ENCODE assay signal across 23 mouse cellular contexts in the genomic region with DNA sequence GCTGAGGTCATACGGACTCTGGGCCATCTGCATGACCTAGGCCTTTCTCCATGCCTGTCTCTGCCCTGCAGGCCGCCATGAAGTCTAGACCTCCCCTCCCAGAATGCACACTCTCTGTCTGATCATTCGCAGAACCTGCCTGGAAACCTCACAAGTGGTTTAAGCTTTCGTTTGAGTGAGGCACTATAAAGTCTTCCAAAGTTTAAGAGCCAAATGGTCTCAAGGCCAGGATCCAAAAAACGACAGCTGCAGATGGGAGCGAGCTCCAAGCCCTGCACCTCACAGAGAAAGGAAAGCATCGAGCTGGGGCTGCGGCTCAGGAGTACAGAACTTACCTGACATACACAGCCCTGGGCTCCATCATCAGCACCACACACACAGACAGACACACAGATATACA. TPM values are rescaled to one million over a fixed set of nuclear protein-coding genes. Genes with fewer than 3 reads are reported as not detected.
DNase-seq lines count a peak whose midpoint lies in the region; ATAC-seq and TF ChIP-seq lines count a peak whose summit lies in the region.
"Had no signal": no experiment of that assay in that cellular context is flagged by ENCODE, and none has a peak within 500 bp of the region (broad histone marks: within the 10 kb centered on the region; RNA-seq: fewer than 3 reads in every experiment).

No protein-coding gene starts in this region.

- no peak overlapping the region for H3K27ac ChIP-seq in embryonic facial prominence, embryonic 14.5 days (replicated peaks; ENCODE audit: low read depth, low read length)
- no peak overlapping the region for H3K27ac ChIP-seq in embryonic facial prominence, embryonic 10.5 days (replicated peaks)
- H3K27ac ChIP-seq in heart, embryonic 12.5 days (ENCODE audit: poor library complexity, severe bottlenecking), result no peak overlapping the region
- 0 out of 2 replicates have a peak overlapping the region, but pooled peaks have one; percentile 25 for H3K27ac ChIP-seq in spleen, adult 2 months (ENCODE audit: insufficient read depth, low read length)
- H3K27ac ChIP-seq: forebrain, embryonic 10.5 days; heart, adult 2 months; hindbrain, embryonic 14.5 days; kidney, postnatal 0 days; limb, embryonic 13.5 days; liver, embryonic 13.5 days; midbrain, embryonic 15.5 days; neural tube, embryonic 12.5 days had no signal

- H3K36me3 ChIP-seq in embryonic facial prominence, embryonic 14.5 days (ENCODE audit: control insufficient read depth, insufficient read depth, low read length), result no peaks in the 10 kb centered on the region
- no peaks in the 10 kb centered on the region for H3K36me3 ChIP-seq in embryonic facial prominence, embryonic 10.5 days (replicated peaks)
- no peaks in the 10 kb centered on the region for H3K36me3 ChIP-seq in heart, embryonic 12.5 days
- H3K36me3 ChIP-seq in spleen, adult 2 months (ENCODE audit: control insufficient read depth, insufficient read depth, low read length), result peaks cover 6% of the 10 kb centered on the region; the same call in 1 of the 2 replicates
- H3K36me3 ChIP-seq: forebrain, embryonic 10.5 days; limb, embryonic 13.5 days; midbrain, embryonic 15.5 days; neural tube, embryonic 12.5 days had no signal

- H3K4me2 ChIP-seq in embryonic facial prominence, embryonic 14.5 days (ENCODE audit: low read depth, low read length), result no peak overlapping the region
- H3K4me2 ChIP-seq in heart, embryonic 12.5 days, result no peak overlapping the region
- H3K4me2 ChIP-seq: hindbrain, embryonic 14.5 days; limb, embryonic 13.5 days; liver, embryonic 13.5 days; midbrain, embryonic 15.5 days; neural tube, embryonic 12.5 days had no signal

- peak; percentile 32 for DNase-seq in embryonic facial prominence, embryonic 14.5 days (ENCODE audit: low spot score)
- no peak for DNase-seq in embryonic facial prominence, embryonic 10.5 days (ENCODE audit: low spot score)
- DNase-seq in heart, postnatal 10 days, result peak; percentile 67 to 70
- no peak for DNase-seq in spleen, adult 2 months (ENCODE audit: low read depth in 1 of 2, low spot score in 2 of 2)
- no peak for DNase-seq in spleen, postnatal 10 days (ENCODE audit: low spot score in 2 of 2)
- no peak for DNase-seq in embryo, embryonic 11 days
- no peak for DNase-seq in right cerebral cortex, postnatal 25 days
- DNase-seq: adrenal gland, postnatal 14 days; cerebellum, adult 8-10 months; kidney, adult 18-20 months; liver, embryonic 13.5 days; lung, adult 2 months; right cerebral cortex, postnatal 14 days had no signal

- WGBS in embryonic facial prominence, embryonic 14.5 days, result 71% methylated on average over 8 of the region's 8 CpGs
- 83% methylated on average over 8 of the region's 8 CpGs for WGBS in embryonic facial prominence, embryonic 10.5 days
- 79% methylated on average over 8 of the region's 8 CpGs for WGBS in heart, embryonic 12.5 days
- WGBS in spleen, adult 2 months, result 82% methylated on average over 8 of the region's 8 CpGs

- H3K27me3 ChIP-seq in embryonic facial prominence, embryonic 14.5 days (replicated peaks; ENCODE audit: control insufficient read depth, insufficient read depth, low read length), result no peaks in the 10 kb centered on the region
- no peaks in the 10 kb centered on the region for H3K27me3 ChIP-seq in embryonic facial prominence, embryonic 10.5 days (replicated peaks; ENCODE audit: low read depth, poor library complexity, severe bottlenecking)
- H3K27me3 ChIP-seq in heart, embryonic 12.5 days (replicated peaks), result no peaks in the 10 kb centered on the region
- no peaks in the 10 kb centered on the region for H3K27me3 ChIP-seq in spleen, adult 2 months (ENCODE audit: control insufficient read depth, insufficient read depth, low read length)
- H3K27me3 ChIP-seq: limb, embryonic 13.5 days; liver, embryonic 13.5 days; midbrain, embryonic 15.5 days; neural tube, embryonic 12.5 days had no signal

- intact Hi-C loops in heart, postnatal 10 days (cut with DNase I), result no loop called here

- ATAC-seq in embryonic facial prominence, embryonic 14.5 days (ENCODE audit: low read depth), result no peak
- no peak for ATAC-seq in heart, embryonic 12.5 days (ENCODE audit: insufficient number of reproducible peaks, low FRiP score)
- ATAC-seq: forebrain, embryonic 16.5 days; inflammation-experienced regulatory T-cells, adult 6 months; midbrain, embryonic 15.5 days had no signal

- H3K4me3 ChIP-seq in embryonic facial prominence, embryonic 14.5 days (ENCODE audit: low read depth, low read length), result no peak overlapping the region
- no peak overlapping the region for H3K4me3 ChIP-seq in embryonic facial prominence, embryonic 10.5 days
- no peak overlapping the region for H3K4me3 ChIP-seq in heart, embryonic 12.5 days
- no peak overlapping the region for H3K4me3 ChIP-seq in spleen, adult 2 months (ENCODE audit: extremely low read depth, insufficient read depth, insufficient read length)
- H3K4me3 ChIP-seq: forebrain, embryonic 10.5 days; heart, adult 2 months; limb, embryonic 13.5 days; liver, embryonic 13.5 days; midbrain, embryonic 15.5 days; neural tube, embryonic 12.5 days had no signal

- no peaks in the 10 kb centered on the region; the same call in 1 of the 2 replicates for H3K4me1 ChIP-seq in embryonic facial prominence, embryonic 14.5 days (ENCODE audit: control insufficient read depth, insufficient read depth, low read length)
- H3K4me1 ChIP-seq in embryonic facial prominence, embryonic 10.5 days, result no peaks in the 10 kb centered on the region
- no peaks in the 10 kb centered on the region for H3K4me1 ChIP-seq in heart, embryonic 12.5 days (replicated peaks)
- peaks cover 21% of the 10 kb centered on the region; the same call in 1 of the 2 replicates for H3K4me1 ChIP-seq in spleen, adult 2 months (ENCODE audit: control insufficient read depth, insufficient read depth, insufficient read length)
- H3K4me1 ChIP-seq: forebrain, embryonic 10.5 days; limb, embryonic 13.5 days; midbrain, embryonic 15.5 days; neural tube, embryonic 12.5 days had no signal

- H3K9ac ChIP-seq in embryonic facial prominence, embryonic 14.5 days (ENCODE audit: low read depth, low read length), result no peak overlapping the region
- no peak overlapping the region for H3K9ac ChIP-seq in heart, embryonic 12.5 days
- H3K9ac ChIP-seq: hindbrain, embryonic 14.5 days; limb, embryonic 13.5 days; liver, embryonic 13.5 days; midbrain, embryonic 15.5 days; neural tube, embryonic 12.5 days had no signal

- TF ChIP-seq POLR2A in spleen, adult 2 months (IDR thresholded peaks at IDR 0.05; ENCODE audit: low read depth, low read length), result no peak

- no peak for TF ChIP-seq CTCF in spleen, adult 2 months (IDR thresholded peaks at IDR 0.05; ENCODE audit: extremely low read depth, insufficient read depth, insufficient read length, insufficient replicate concordance)

- H3K9me3 ChIP-seq in embryonic facial prominence, embryonic 14.5 days (ENCODE audit: control insufficient read depth, low read length), result no peaks in the 10 kb centered on the region
- no peaks in the 10 kb centered on the region for H3K9me3 ChIP-seq in embryonic facial prominence, embryonic 10.5 days
- peaks cover 8% of the 10 kb centered on the region; the same call in 1 of the 2 replicates for H3K9me3 ChIP-seq in heart, embryonic 12.5 days (replicated peaks)
- H3K9me3 ChIP-seq: forebrain, embryonic 10.5 days; limb, embryonic 13.5 days; liver, embryonic 13.5 days; midbrain, embryonic 15.5 days; neural tube, embryonic 12.5 days had no signal

RNA-seq across cellular contexts. Expression of a gene that starts 16.4 kb away (rescaled TPM):
- polyA plus RNA-seq in embryonic facial prominence, embryonic 14.5 days (2014; fragmentation: Nextera tagmentation; extraction: Ambion mirVana), result 11.7 and 15.2 TPM in 2 replicates
- polyA plus RNA-seq in embryonic facial prominence, embryonic 10.5 days (2016; fragmentation: Nextera tagmentation; extraction: Ambion mirVana), result 26.3 and 29.1 TPM in 2 replicates
- total RNA-seq in heart, postnatal 10 days (2021), result 1 to 10 TPM; 6.1 to 7.1 TPM
- 14.4 and 16.8 TPM in 2 replicates for polyA plus RNA-seq in heart, embryonic 12.5 days (2016; fragmentation: Nextera tagmentation; extraction: Ambion mirVana)
- 19.6 and 28.4 TPM in 2 replicates for polyA plus RNA-seq in spleen, adult 2 months (2012; rRNA removed)

RNA-seq across cellular contexts. Expression of a gene that starts 16.5 kb away (rescaled TPM):
- polyA plus RNA-seq in embryonic facial prominence, embryonic 14.5 days (2014; fragmentation: Nextera tagmentation; extraction: Ambion mirVana), result 29.7 and 32.0 TPM in 2 replicates
- 59.7 and 62.4 TPM in 2 replicates for polyA plus RNA-seq in embryonic facial prominence, embryonic 10.5 days (2016; fragmentation: Nextera tagmentation; extraction: Ambion mirVana)
- total RNA-seq in heart, postnatal 10 days (2021), result 1 to 10 TPM; 7.0 to 7.7 TPM
- polyA plus RNA-seq in heart, embryonic 12.5 days (2016; fragmentation: Nextera tagmentation; extraction: Ambion mirVana), result 20.9 and 21.8 TPM in 2 replicates
- 39.5 and 46.4 TPM in 2 replicates for polyA plus RNA-seq in spleen, adult 2 months (2012; rRNA removed)

RNA-seq across cellular contexts. Expression of a gene that starts 18.1 kb away (rescaled TPM):
- polyA plus RNA-seq in embryonic facial prominence, embryonic 14.5 days (2014; fragmentation: Nextera tagmentation; extraction: Ambion mirVana), result 12.0 and 12.4 TPM in 2 replicates
- polyA plus RNA-seq in embryonic facial prominence, embryonic 10.5 days (2016; fragmentation: Nextera tagmentation; extraction: Ambion mirVana), result 7.4 and 8.2 TPM in 2 replicates
- total RNA-seq in heart, postnatal 10 days (2021), result 1 to 10 TPM; 2.7 to 3.8 TPM
- polyA plus RNA-seq in heart, embryonic 12.5 days (2016; fragmentation: Nextera tagmentation; extraction: Ambion mirVana), result 3.0 and 3.1 TPM in 2 replicates
- 113 and 167 TPM in 2 replicates for polyA plus RNA-seq in spleen, adult 2 months (2012; rRNA removed)

RNA-seq across cellular contexts. Expression of a gene that starts 35.9 kb away (rescaled TPM):
- polyA plus RNA-seq in embryonic facial prominence, embryonic 14.5 days (2014; fragmentation: Nextera tagmentation; extraction: Ambion mirVana), result 227 and 230 TPM in 2 replicates
- 300 and 301 TPM in 2 replicates for polyA plus RNA-seq in embryonic facial prominence, embryonic 10.5 days (2016; fragmentation: Nextera tagmentation; extraction: Ambion mirVana)
- 10 to 100 TPM; 63.9 to 80.0 TPM for total RNA-seq in heart, postnatal 10 days (2021)
- polyA plus RNA-seq in heart, embryonic 12.5 days (2016; fragmentation: Nextera tagmentation; extraction: Ambion mirVana), result 147 and 161 TPM in 2 replicates
- 32.3 and 38.1 TPM in 2 replicates for polyA plus RNA-seq in spleen, adult 2 months (2012; rRNA removed)

RNA-seq across cellular contexts. Expression of a gene that starts 46.4 kb away (rescaled TPM):
- 48.0 and 52.0 TPM in 2 replicates for polyA plus RNA-seq in embryonic facial prominence, embryonic 14.5 days (2014; fragmentation: Nextera tagmentation; extraction: Ambion mirVana)
- 68.6 and 76.8 TPM in 2 replicates for polyA plus RNA-seq in embryonic facial prominence, embryonic 10.5 days (2016; fragmentation: Nextera tagmentation; extraction: Ambion mirVana)
- total RNA-seq in heart, postnatal 10 days (2021), result 10 to 100 TPM; 24.4 to 25.6 TPM
- polyA plus RNA-seq in heart, embryonic 12.5 days (2016; fragmentation: Nextera tagmentation; extraction: Ambion mirVana), result 41.8 and 48.1 TPM in 2 replicates
- polyA plus RNA-seq in spleen, adult 2 months (2012; rRNA removed), result 7.3 and 8.8 TPM in 2 replicates

Comparison
In these comparisons a context has a peak if more than half of its experiments do, and no peak if none do; other contexts are left out.
1. DNase-seq: peak in embryonic facial prominence, embryonic 14.5 days (single experiment) and heart, postnatal 10 days (2 of 2); none in embryonic facial prominence, embryonic 10.5 days (single experiment), spleen, adult 2 months (0 of 2), spleen, postnatal 10 days (0 of 2), embryo, embryonic 11 days (single experiment) and right cerebral cortex, postnatal 25 days (single experiment).